Mouse (Mus musculus) ES-CJ7 (cell line): ENCODE data around the gene Clic3.
A peak's percentile ranks its signal among the peaks of the same experiment; 100 is the strongest.

Experiments
- DNase-seq: peaks from one replicate; pipeline ENCODE4 v3.0.0; 2011; ENCODE audit warnings: low read depth, low spot score

Gene Clic3

DNA sequence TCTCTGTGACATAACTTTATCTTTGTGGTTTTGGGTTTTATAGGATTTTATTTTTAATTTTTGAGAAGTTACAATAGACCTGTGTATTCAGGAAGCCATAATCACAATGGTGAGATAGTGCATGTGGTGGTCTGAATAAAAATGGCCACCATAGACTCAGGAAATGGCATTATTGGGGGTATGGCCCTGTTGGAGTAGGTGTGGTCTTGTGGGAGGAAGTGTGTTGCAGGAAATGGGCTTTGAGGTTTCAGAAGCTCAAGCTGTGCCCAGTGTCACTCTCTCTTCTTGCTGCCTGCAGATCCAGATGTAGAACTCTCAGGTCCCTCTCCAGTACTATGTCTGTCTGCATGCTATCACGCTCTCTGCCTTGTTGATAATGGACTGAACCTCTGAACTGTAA is 23.9 kb downstream of the Clic3 start:
- no peak for DNase-seq

DNA sequence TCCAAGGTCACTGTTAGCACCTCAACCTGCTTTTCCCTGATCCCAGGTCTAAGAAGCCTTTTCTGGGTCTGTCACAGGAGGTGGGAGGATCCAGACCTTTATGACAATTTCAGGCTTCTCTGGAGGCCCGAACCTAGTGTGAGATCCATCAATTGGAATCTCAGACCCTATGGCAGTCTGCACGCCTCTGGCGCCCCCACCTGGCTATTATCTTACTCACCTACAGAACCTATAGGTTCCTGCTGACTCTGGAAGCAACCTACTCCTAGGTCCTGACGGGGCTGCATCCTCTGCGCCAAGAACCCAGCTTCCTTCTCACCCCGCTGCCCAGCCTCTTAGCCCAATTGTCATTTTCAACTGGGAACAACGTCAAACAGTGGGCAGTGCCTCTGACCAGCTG is 26.3 kb downstream of the Clic3 start:
- peak; percentile 62 for DNase-seq

DNA sequence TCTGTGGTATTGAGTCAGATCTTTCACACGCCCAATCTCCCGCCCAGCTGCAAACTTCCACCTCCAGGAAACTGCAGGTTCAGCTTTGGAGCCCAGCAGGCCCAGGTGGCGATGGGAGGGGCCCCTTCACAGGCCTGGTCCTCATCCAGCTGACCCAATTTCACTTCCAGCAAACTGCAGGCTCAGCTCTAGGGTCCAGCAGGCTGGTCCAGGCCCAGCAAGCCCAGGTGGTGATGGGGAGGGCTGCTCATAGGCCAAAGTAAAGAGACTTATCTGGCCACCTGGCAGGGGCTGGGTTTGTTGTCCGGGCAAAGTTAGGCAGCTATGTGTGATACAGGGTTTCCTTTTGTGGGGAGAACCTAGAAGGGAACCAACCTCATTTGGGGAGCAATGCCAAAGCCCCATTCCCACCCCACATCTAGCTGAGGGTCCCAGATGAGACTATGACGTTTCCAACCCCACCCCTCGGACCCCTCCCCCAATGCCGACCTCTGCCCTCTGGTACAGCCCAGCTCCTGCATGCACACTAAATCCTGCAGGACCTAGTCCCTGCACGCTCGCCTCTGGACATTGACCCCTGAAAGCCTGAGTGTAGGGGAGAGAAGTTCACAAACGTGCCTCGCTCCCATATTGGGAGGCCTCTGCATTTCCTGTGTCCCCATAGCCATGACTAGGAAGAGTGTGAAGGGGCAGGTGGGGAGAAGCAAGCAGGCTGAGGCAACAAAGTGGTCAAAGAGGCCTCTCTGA is 28.4 kb downstream of the Clic3 start:
- no peak for DNase-seq

DNA sequence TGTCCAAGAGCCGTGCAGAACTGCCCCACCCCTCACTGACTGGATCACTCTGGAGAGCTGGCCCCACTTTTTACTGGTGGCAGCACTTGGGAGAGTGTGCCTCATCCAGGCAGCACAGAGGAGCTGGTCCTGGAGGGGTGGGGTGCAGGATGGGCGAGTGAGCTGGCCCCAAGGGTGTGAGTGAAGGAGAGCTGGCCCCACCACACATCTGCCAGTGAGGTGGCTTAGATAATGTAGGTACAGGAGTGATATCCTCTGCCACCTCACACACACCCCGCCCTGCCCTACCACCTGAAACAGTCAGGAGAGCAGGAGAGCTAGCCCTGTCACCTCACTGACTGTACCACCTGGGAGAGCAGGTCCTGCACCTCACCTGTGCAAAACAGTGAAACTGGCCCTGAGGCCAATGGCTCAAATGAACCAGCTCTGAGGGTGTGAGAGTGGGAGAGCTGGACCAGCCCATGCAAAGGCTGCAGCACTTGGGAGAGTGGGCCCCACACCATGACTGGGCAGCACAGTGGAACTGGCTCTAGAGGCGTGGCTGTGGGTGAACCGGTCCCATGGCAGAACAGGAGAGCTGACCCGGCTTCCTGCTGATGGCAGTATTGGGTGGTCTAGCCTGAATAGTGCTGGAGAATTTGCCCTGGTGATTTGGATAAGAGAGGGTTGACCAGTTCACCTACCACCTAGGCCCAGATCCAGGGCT is 31.5 kb downstream of the Clic3 start:
- DNase-seq, result no peak

DNA sequence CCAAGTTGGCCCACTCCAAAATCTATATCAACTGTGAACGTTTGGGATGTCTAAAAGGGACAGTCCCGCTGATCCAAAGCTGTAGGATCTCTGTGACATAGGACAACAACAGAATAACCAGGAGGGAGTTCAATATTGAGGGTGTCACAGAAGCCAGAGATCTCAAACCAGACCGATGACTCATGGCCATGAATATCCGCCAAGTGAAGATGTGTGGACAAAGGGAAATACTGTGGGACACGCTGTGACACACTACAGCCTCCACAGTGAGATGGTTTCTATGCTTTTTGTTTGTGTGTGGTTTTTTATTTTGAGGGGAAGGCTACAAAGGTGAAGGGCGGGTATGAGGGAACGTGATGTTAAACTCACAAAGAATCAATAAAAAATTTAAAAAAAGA is 32.0 kb downstream of the Clic3 start:
- no peak for DNase-seq

DNA sequence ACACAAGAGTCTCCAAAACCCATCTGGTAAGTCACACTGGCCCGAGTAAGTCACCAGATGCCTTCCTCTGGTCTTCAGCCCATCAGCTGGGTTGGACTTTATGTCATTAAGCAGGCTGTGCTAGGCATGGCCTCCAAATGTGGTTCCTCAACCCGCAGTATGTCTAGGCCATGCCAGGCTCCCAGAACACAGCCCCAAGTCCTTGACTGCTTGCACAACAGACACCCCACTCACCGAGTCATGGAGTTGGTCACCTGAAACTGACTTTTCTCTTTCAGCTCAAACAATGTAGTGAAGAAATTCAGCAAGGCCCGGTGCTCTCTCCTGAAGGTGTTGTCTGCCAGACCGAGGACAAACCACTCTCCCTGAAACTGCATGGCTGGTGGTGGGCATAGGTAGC is 36.4 kb downstream of the Clic3 start:
- DNase-seq, result no peak

DNA sequence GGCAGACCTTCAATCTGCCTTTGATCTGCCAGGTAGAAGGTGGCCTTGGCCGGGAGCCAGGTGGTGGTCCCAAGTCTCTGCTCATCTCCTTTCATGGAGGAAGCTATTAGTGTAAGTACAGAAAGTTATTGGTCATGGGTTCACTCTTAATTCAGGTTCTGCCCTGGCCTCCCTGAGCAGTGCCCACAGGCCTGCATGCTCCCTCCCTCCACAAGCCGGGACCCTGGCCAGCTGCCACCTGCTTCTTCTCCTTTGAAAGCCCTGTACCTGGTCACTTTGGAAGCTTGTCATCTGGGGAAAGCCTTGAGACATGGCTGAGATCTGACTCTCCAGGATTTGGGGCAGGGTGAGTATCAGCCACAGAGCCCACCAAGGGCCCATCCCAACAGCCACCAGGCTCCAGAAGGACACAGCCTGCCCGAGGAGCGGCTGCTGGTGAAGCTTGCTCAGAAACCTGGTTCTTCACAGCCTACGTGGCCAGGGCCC is 36.9 kb downstream of the Clic3 start, which contains the start of gene Lcn12:
TSS of gene Lcn12 (minus strand) at position 436 of the 486 bp plus-strand sequence.
- no peak for DNase-seq

DNA sequence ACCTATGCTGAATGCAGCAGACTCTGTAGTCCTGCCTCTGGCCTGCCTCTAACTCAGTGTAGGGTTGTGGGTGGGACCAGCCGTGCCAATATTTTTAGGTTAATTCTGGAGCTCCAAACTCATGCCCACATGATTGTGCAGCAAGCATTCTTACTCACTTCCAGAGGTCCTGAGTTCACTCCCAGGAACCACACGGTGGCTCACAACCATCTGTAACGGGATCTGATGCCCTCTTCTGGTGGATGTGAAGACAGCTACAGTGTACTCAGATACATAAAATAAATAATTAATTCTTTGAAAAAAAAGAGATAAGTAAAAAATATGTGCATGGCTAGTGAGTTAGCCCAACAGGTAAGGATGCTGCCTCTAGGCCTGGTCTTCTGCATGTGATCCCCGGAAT is 39.8 kb downstream of the Clic3 start:
- DNase-seq, result peak; percentile 67

DNA sequence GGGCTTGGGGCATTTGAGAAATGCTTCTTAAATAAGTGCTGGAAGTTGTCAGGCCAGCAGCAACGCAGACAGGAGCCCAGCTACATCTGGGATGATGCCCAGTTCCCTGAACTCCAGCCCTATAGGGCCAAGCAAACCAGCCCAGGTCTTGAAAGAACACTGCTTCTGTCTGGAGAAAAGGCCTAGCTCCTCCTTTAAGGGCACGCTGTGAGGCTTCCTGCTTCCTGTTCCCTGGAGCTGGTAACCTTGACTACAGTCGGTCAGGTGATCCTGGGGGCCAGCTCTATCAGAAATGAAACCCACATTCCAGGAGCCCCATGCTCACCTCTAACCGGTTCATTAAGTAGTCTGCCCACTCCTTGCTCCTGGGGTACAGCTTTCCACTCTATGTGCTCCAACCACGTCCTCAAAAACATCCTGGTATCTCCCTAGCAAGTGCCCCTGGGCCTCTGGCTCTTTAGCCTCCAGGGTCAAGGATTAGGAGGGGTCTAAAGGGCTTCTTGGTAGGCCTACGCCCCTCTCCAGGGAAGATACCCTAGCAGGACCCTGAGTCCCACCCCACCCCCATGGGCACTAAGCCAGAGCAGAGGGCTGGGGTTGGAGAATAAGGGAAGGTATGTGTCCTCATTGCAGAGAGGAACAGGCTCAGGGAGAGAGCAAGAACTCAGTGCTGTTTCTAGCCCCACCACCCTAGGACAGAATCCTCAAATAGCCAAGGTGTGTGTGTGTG is 41.4 kb downstream of the Clic3 start:
- DNase-seq, result no peak

DNA sequence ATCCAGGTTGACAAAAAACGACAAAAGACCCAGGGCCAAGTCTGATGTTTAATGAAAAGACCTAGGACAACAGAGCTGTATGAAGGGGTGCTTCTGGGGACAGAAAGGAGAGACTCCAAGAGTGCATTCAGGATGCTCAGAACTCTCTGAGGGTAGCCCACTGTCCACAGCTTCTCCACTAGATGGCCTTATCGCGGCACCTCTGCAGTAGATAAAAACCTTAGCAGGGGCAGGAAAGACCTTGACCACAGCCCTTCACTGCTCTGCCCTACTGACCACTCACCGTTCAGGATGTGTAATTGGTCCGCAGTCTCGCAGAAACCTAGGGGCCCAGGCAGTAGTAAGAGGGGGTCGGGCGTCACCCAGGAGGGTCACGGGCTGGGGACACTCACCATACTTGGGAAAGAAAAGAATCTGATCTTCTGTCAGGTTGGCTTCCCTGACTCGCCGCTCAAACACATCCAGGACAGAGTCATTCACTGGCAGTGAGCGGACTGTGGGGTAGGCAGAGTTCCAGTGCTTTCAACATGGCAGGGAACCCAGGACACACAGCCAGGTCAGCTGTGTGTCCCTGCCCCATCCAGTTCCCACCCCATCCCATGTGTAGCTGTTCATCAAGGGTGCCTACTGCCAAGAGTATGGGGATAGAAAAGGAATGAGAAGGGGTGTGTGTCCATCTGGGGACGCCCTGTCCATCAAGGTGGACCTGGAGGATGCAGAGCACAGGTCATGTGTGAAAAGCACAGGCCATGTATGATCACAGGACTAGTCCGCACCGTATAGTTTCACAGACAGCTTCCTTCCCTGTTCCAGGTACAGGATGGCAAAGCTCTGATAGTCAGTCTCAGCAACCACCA is 42.2 kb downstream of the Clic3 start:
- DNase-seq, result no peak

DNA sequence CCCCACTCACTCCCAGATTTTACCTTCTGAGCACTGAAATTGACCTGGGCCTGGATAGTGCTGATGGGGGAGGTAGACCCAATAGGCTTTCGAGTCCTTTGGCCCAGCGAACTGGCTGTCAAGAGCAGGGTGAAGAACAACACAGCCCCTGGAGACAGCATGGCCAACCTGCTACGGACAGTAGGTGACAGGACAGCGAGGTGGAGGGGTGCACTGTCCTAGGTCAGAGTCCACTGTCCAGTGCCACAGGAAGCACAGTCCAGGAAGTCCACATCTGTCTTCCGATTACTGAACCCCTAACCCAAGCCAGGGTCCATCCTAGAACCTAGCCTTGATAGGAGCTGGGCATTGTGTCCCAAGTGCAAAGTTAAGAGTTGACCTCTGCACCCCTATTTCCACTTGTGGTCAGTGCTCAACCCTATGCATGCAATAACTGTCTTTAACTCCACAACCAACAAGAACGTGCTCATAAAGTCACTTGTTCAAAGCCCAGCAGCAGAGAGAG is 43.5 kb downstream of the Clic3 start:
- no peak for DNase-seq

DNA sequence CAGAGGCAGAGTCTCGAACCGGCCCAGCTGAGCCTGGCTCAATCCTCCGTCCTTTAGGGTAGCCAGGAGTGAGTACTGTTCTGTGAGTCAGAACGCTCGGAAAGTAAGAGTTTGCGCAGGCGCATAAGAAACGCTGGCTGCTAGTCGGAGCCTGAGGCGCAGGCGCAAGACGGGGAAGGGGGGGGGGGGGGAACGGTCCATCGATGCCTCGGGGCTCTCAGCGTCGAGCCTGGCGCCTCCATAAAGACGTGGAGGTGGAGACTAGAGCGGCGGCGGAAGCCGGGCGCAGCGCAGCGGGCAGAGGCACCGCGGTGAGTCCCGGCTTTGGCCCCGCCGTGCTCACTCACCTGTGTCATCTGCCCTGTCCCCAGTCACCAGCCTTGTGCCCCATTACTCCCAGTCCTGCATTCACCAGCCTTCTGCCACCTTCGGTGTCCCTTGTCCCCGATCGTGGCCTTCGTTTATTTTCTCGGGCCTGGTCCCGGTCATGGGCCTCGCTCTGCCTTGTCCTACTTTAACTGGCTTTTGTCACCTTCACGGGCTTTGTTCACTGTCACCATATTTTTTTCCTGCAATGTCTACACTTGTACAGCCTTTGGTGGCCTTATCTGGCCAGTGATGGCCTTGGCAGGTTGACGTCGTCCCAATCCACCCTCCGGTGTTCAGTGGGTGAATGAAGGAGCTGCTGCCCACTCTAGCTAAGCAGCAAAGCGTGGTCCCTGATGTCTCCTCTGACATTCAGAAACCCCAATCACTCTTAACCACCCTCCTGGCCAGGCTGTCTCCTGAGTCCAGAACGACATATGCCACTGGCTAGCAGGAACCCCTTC is 44.2 kb downstream of the Clic3 start, which contains the start of gene Fbxw5:
TSS of gene Fbxw5 (plus strand) at position 175 of the 830 bp plus-strand sequence.
- DNase-seq, result peak; percentile 94

DNA sequence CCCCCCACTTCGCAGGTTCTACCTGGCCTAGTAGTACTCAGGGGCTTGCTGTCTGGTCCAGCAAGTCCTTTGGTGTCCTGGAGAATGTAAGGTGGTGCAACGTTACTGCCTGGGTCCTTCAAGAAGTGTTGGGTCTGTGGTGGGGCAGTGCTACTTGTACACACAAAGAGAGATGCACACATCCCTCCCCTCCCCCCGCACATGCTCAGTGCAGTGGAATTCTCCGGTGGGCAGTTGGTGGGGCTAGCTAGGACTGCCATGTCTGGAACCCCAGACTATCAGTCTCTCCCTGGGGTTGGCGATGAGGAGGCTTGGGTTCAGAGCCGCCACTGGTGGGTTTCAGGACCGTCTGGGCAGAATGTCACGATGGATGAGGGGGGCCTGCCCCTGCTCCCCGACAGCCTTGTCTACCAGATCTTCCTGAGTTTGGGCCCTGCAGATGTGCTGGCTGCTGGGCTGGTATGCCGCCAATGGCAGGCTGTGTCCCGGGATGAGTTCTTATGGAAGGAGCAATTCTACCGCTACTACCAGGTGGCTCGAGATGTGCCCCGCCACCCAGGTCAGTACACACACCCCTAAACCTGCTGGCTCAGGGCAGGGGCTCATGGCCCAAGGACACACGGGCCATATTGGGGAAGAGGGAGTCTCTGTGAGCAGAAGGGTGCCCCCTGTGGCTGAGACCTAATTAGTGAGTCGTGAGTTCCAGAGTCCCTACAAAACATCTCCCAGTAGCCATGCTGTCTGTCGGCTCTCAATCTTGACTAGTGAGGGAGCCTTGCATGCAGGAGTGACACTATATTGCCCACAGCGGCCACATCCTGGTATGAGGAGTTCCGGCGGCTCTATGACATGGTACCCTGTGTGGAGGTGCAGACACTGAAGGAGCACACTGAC is 45.2 kb downstream of the Clic3 start, which contains the start of gene C8g:
TSS of gene C8g (minus strand) at position 127 of the 894 bp plus-strand sequence.
- peak; percentile 39 for DNase-seq

DNA sequence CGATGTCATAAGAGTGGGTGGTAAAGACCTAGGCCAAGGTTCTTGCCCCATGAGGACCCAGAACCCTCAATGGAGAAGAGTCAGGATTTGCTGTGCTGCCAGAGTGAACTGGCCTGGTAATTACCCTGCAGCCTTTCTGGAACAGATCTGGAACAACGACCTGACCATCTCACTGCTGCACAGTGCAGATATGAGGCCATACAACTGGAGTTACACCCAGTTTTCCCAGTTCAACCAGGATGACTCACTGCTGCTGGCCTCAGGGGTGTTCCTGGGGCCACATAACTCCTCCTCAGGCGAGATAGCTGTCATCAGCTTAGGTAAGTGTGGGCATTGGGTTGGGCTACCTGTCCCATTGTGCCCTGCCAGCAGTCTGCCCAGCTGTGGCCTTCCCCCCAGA is 46.1 kb downstream of the Clic3 start:
- no peak for DNase-seq

DNA sequence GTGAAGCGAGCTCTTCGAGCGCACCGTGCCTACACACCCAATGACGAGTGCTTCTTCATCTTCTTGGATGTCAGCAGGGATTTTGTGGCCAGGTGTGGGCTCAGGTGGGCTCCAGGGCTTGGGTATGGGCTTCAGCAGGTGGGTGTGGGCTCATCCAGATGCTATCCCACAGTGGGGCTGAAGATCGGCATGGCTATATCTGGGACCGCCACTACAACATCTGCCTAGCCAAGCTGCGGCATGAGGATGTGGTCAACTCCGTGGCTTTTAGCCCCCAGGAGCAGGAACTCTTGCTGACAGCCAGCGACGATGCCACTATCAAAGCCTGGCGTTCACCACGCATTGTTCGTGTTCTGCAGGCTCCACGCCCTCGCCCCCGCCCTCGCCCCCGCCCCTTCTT is 47.9 kb downstream of the Clic3 start:
- DNase-seq, result no peak

DNA sequence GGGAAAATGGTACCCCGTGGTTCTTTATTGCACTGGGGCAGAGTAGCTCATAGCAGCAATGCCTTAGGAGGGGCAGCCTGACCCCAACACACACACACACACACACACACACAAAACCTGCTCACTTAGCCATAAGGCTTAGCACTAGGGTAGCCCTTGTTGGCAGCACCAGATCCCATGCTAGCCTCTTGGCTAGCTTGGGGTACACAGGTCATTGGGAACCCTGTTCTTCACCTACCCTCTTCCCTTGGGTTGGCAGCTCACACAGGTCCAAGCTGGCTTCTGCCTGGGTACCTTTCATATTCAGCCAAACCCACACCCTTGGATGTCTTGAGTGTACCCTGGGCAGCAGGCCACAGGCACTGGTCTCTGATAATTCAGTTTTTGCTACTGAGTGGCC is 48.4 kb downstream of the Clic3 start:
- DNase-seq, result no peak

DNA sequence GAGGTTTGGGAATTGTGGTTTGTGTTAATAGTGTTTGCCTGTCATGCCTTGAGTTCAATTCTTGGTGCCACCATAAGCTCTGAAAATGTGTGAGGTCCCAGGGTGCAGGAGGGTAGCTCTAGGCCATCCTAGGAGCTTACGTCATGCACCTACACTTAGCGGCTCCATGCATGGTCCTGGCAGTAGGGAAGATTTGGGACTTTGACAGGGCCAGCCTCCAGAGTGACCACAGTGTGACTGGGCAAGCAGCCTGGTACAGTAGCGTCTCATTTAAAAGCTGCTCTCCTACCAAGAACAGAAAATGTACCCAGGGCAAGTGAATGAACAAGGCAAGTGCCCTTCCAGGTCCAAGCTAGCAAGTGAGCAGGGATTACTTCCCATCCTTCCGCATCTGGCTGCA is 49.2 kb downstream of the Clic3 start:
- DNase-seq, result no peak

DNA sequence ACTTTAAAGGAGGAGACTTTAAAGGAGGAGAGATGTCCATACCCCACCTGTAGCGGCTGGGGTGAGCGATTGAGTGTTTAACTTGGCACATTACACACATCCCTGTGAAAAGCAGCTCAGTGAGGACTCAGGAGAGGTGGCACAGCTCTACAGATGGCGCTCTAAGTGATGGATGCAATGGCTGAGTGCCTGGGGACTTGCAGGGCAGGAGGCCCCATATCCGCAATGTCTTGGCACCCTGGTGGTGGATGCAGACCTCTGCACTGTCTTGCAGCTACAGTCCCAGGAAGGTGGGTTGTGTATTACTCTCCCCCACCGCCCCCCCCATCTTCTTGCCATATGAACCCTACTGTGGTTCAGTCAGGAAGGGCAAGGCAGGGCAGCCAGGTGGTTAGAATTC is 50.3 kb downstream of the Clic3 start:
- DNase-seq, result peak; percentile 81
